Mouse (Mus musculus) liver, embryonic 16.5 days (tissue): ENCODE measurements around the gene Ubash3b. TPM values are rescaled to one million over a fixed set of nuclear protein-coding genes. Genes with fewer than 3 reads are reported as not detected.
A peak's percentile ranks its signal among the peaks of the same experiment; 100 is the strongest.

Experiments used
- ATAC-seq: fragments of 200-750 bp; cut with Nextera tagmentation; 2 replicates; pipeline ENCODE4 v1.8.0; 2017; ENCODE audit warnings: low read depth, mild to moderate bottlenecking, moderate number of reproducible peaks, moderate library complexity
- H3K27ac ChIP-seq: fragments of 300-500 bp; sonication (generic); 2 replicates; pipeline ENCODE4 v1.5.1; 2014; ENCODE audit warnings: mild to moderate bottlenecking, low read length
- H3K27me3 ChIP-seq: fragments of 300-500 bp; sonication (generic); 2 replicates; pipeline ENCODE4 v1.6.1; 2014; ENCODE audit warnings: low read depth, low read length, mixed read lengths; ENCODE audit not compliant: control insufficient read depth, insufficient read depth
- H3K36me3 ChIP-seq: fragments of 300-500 bp; sonication (generic); 2 replicates; pipeline ENCODE4 v1.6.1; 2014; ENCODE audit warnings: mild to moderate bottlenecking; ENCODE audit not compliant: control insufficient read depth, insufficient read depth
- H3K4me1 ChIP-seq: fragments of 300-500 bp; sonication (generic); 2 replicates; pipeline ENCODE4 v1.6.1; 2014; ENCODE audit warnings: low read depth, low read length, mixed read lengths; ENCODE audit not compliant: control insufficient read depth
- H3K4me2 ChIP-seq: fragments of 300-500 bp; sonication (generic); 2 replicates; pipeline ENCODE4 v1.6.1; 2014; ENCODE audit warnings: low read depth, low read length, mixed read lengths
- H3K4me3 ChIP-seq: fragments of 300-500 bp; sonication (generic); 2 replicates; pipeline ENCODE4 v1.5.1; 2014; ENCODE audit warnings: low read depth, mild to moderate bottlenecking, low read length
- H3K9ac ChIP-seq: fragments of 300-500 bp; sonication (generic); 2 replicates; pipeline ENCODE4 v1.6.1; 2014; ENCODE audit warnings: low read depth, low read length
- H3K9me3 ChIP-seq: fragments of 300-500 bp; sonication (generic); replicated peaks from 2 replicates; pipeline ENCODE4 v1.6.1; 2016; ENCODE audit warnings: low read length; ENCODE audit not compliant: control insufficient read depth
- WGBS: fragments of 180-500 bp; shearing (Covaris S2); extraction: QIAGEN DNeasy Blood & Tissue Kit; methylation state at CpG from one replicate; pipeline ENCODE4 v1.1.7; 2014; ENCODE audit not compliant: insufficient replicate concordance; 5-methylcytosine and 5-hydroxymethylcytosine counted together
- polyA plus RNA-seq: library from polyadenylated mRNA; unstranded; fragments of >200 nt; fragmentation: Nextera tagmentation; extraction: Ambion mirVana; gene quantifications from 2 replicates; pipeline ENCODE4 v1.2.1, GENCODE M21; 2015

The Ubash3b gene
- polyA plus RNA-seq, 1 experiment from 2014 or later, result 4.7 TPM

GRCm38 (mm10) chr9:41157020-41157871 is 4.3 kb downstream of the Ubash3b start:
- Histone ChIP-seq H3K4me3 (peak overlapping the region; percentile 77), H3K9me3 (no peaks in the 10 kb centered on the region), H3K36me3 (no peaks in the 10 kb centered on the region), H3K27me3 (peaks cover 12% of the 10 kb centered on the region), H3K4me1 (peaks cover 13% of the 10 kb centered on the region), H3K9ac (peak overlapping the region; percentile 67), H3K4me2 (peak overlapping the region; percentile 89), H3K27ac (peak overlapping the region; percentile 57)
- under 1% methylated on average over 72 of the region's 82 CpGs for WGBS
- ATAC-seq, result peak; percentile 70

- Histone ChIP-seq H3K27ac (no peak overlapping the region), H3K27me3 (peaks cover 12% of the 10 kb centered on the region), H3K4me1 (peaks cover 13% of the 10 kb centered on the region), H3K4me2 (peak overlapping the region; percentile 89), H3K4me3 (peak overlapping the region; percentile 77), H3K36me3 (no peaks in the 10 kb centered on the region), H3K9me3 (no peaks in the 10 kb centered on the region), H3K9ac (peak overlapping the region; percentile 67)
- WGBS, result 0% methylated on average over 19 of the region's 20 CpGs
- no peak for ATAC-seq
Observed at GRCm38 (mm10) chr9:41156720-41157019, 4.8 kb downstream of the Ubash3b start.

- Histone ChIP-seq H3K36me3 (no peaks in the 10 kb centered on the region), H3K27me3 (peaks cover 12% of the 10 kb centered on the region), H3K27ac (no peak overlapping the region), H3K9ac (no peak overlapping the region), H3K4me2 (peak overlapping the region; percentile 89), H3K4me1 (peaks cover 13% of the 10 kb centered on the region), H3K4me3 (peak overlapping the region; percentile 77), H3K9me3 (no peaks in the 10 kb centered on the region)
- no peak for ATAC-seq
- 28% methylated on average over 20 of the region's 20 CpGs for WGBS
Observed at GRCm38 (mm10) chr9:41156006-41156719, 5.3 kb downstream of the Ubash3b start.

- Histone ChIP-seq H3K9ac (no peak overlapping the region), H3K4me3 (no peak overlapping the region), H3K36me3 (no peaks in the 10 kb centered on the region), H3K9me3 (no peaks in the 10 kb centered on the region), H3K4me1 (peaks cover 22% of the 10 kb centered on the region), H3K27me3 (peaks cover 12% of the 10 kb centered on the region), H3K4me2 (no peak overlapping the region), H3K27ac (no peak overlapping the region)
- 56% methylated on average over 1 of the region's 1 CpGs for WGBS
- ATAC-seq, result no peak
Observed at GRCm38 (mm10) chr9:41153979-41154378, 7.5 kb downstream of the Ubash3b start.

- H3K9ac ChIP-seq, result no peak overlapping the region
- WGBS, result 13% methylated on average over 5 of the region's 5 CpGs
Observed at GRCm38 (mm10) chr9:41153050-41153449, 8.4 kb downstream of the Ubash3b start.

GRCm38 (mm10) chr9:41151491-41151890 is 10.0 kb downstream of the Ubash3b start:
- Histone ChIP-seq H3K4me3 (no peak overlapping the region), H3K36me3 (no peaks in the 10 kb centered on the region), H3K4me1 (peaks cover 11% of the 10 kb centered on the region), H3K4me2 (no peak overlapping the region), H3K27me3 (peaks cover 3% of the 10 kb centered on the region), H3K9ac (no peak overlapping the region), H3K27ac (no peak overlapping the region), H3K9me3 (no peaks in the 10 kb centered on the region)
- ATAC-seq, result no peak
- 70% methylated on average over 4 of the region's 4 CpGs for WGBS

More at GRCm38 (mm10) chr9:41153050-41153449, 8.4 kb downstream of the Ubash3b start:
- Histone ChIP-seq H3K36me3 (no peaks in the 10 kb centered on the region), H3K4me3 (no peak overlapping the region), H3K4me1 (peaks cover 22% of the 10 kb centered on the region), H3K27ac (peak overlapping the region; percentile 73), H3K4me2 (0 out of 2 replicates have a peak overlapping the region, but pooled peaks have one; percentile 9), H3K27me3 (peaks cover 12% of the 10 kb centered on the region), H3K9me3 (no peaks in the 10 kb centered on the region)
- no peak for ATAC-seq

GRCm38 (mm10) chr9:41149896-41150295 is 11.6 kb downstream of the Ubash3b start:
- H3K27ac ChIP-seq, result no peak overlapping the region
- WGBS, result 13% methylated on average over 2 of the region's 2 CpGs

GRCm38 (mm10) chr9:41149079-41149676 is 12.3 kb downstream of the Ubash3b start:
- H3K4me2 ChIP-seq, result no peak overlapping the region
- H3K36me3 ChIP-seq, result no peaks in the 10 kb centered on the region
- H3K4me1 ChIP-seq, result peaks cover 9% of the 10 kb centered on the region
- 42% methylated on average over 6 of the region's 6 CpGs for WGBS
- ATAC-seq, result no peak
- no peaks in the 10 kb centered on the region for H3K27me3 ChIP-seq
- H3K9me3 ChIP-seq, result no peaks in the 10 kb centered on the region
- no peak overlapping the region for H3K4me3 ChIP-seq
- H3K9ac ChIP-seq, result no peak overlapping the region
- no peak overlapping the region for H3K27ac ChIP-seq

More at GRCm38 (mm10) chr9:41149896-41150295, 11.6 kb downstream of the Ubash3b start:
- Histone ChIP-seq H3K4me3 (no peak overlapping the region), H3K27me3 (no peaks in the 10 kb centered on the region), H3K9me3 (no peaks in the 10 kb centered on the region), H3K4me2 (no peak overlapping the region), H3K9ac (no peak overlapping the region), H3K4me1 (peaks cover 9% of the 10 kb centered on the region), H3K36me3 (no peaks in the 10 kb centered on the region)
- ATAC-seq, result peak; percentile 69
